Mouse (Mus musculus): ENCODE data around the gene Snx5.

DNA sequence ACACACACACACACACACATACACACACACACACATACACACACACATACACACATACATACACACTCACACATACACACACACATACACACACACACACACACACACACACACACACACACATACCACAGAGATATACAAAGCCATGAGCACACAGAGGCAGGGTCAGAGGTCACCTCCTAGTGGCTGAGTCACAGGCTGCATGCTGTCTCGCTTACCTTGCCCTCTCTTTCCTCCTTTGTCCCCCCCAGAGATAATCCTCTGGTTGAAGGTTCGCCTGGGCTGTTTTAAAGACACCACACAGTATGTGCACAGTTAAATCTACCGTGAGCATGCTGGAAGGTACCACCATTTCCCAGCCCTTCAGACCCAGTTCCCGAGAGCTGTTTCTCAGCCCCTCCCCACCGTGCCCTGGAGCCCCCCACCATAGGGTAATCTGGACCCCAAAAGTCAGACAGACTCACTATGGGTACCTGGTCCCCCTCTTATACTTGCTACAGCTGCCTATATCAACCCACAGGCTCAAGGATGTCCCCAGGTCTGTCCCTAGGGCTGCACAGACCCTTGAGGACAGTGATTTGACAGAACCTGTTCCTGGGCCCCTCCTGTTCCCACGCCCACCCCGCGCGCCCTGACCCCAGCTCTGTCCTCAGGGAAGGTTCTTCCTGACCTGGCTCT lies 56.1 kb downstream of the Snx5 start:
- no peak for TF ChIP-seq CTCF (IDR thresholded peaks at IDR 0.05; ENCODE audit: control insufficient read depth, insufficient read depth, insufficient replicate concordance, low read depth, low read length)
- no peak for TF ChIP-seq POLR2A (IDR thresholded peaks at IDR 0.05; ENCODE audit: control insufficient read depth, low read depth, low read length)
